Mouse (Mus musculus) liver, adult 2 months (tissue): ENCODE measurements at regions not wholly inside any gene's neighbourhood (a gene's known extent, or its start where the extent isn't known, plus 50 kb on each side); places are given as distances from the start of the nearest gene placed in this dataset.

Source experiments
- CTCF ChIP-seq: fragments of 200-500 bp; IDR thresholded peaks from 2 replicates; pipeline ENCODE4 v1.5.1; 2011; ENCODE audit warnings: low read depth, low read length, control low read depth
- POLR2A ChIP-seq: fragments of 200-500 bp; IDR thresholded peaks from 2 replicates; pipeline ENCODE4 v1.6.1; 2011; ENCODE audit warnings: low read length, control low read depth; ENCODE audit not compliant: insufficient read depth; ENCODE audit errors: extremely low read depth

DNA sequence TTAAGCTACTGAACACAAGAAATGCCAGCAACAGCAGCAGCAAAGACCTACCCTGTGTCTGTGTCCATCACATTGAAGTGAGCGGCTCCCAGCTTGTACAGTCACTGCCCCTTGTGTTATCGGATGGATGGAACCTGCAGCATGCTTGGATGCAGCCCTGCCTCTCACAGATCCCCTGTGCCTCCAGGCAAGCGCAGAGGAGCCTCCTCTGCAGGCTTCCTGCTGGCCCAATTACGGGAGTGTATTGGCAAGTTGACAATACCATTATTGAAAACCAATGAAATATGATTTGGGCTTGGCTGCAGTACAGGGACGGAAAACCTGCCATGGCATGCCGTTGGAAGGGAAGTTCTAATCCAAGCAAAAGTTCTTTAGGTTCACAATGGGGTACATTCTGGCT, 81.9 kb upstream of the Otos start:
- TF ChIP-seq POLR2A = no peak
- TF ChIP-seq CTCF = no peak
